Mouse (Mus musculus): ENCODE measurements around the gene Akap13. TPM values are rescaled to one million over a fixed set of nuclear protein-coding genes. Genes with fewer than 3 reads are reported as not detected.
A peak's percentile ranks its signal among the peaks of the same experiment; 100 is the strongest.

Gene Akap13
- total RNA-seq, 1 experiment = 24.6 TPM

DNA sequence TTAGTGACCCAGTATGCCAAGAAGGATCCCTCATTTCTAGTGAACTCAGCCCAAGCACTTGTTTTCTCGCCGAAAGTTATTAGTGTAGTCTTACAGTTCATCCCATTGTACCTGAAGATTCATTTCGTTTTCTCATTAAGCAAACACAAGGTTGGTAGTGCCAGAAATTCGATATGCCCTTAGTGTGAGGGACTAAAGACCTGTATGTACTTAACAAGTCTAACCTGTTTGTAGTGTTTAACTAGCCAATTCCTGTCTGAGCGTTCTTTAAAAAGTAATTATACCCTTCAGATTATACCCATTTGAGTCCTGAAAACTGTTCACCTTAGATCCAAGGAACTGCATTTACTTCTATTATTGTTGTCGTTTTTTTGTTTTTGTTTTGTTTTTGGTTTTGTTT, 130.1 kb downstream of the Akap13 start:
- Histone ChIP-seq H3K36me3 (ENCODE audit: control insufficient read depth, insufficient read depth, low read length, poor library complexity, severe bottlenecking) (0 out of 2 replicates have a peak, but pooled peaks cover 1% of the 10 kb centered on the region), H3K9me3 (ENCODE audit: control insufficient read depth, insufficient read depth, low read depth, low read length) (no peaks in the 10 kb centered on the region), H3K4me3 (ENCODE audit: insufficient read depth in 1 of 2, low read depth in 1 of 2, low read length in 2 of 2, poor library complexity in 1 of 2, severe bottlenecking in 1 of 2) (no peak overlapping the region), H3K4me1 (ENCODE audit: control insufficient read depth in 2 of 2, insufficient read depth in 2 of 2, low read length in 2 of 2, poor library complexity in 1 of 2) (no peaks in the 10 kb centered on the region; a peak in 1 of 4 replicates), H3K27ac (ENCODE audit: insufficient read depth, low read depth, low read length, poor library complexity, severe bottlenecking) (no peak overlapping the region), H3K9ac (ENCODE audit: insufficient read depth, low read depth, low read length, poor library complexity, severe bottlenecking) (no peak overlapping the region)
- in situ Hi-C loops (cut with MboI; ENCODE audit: low sequenced_read_pairs in 2 of 2, unreplicated experiment in 2 of 2) = no loop called here
- TF ChIP-seq ZC3H11A (IDR thresholded peaks at IDR 0.05; ENCODE audit: borderline replicate concordance, low read depth, low read length) = no peak
- no peak for TF ChIP-seq MAFK (IDR thresholded peaks at IDR 0.05; ENCODE audit: insufficient read depth, low read depth, low read length)
- no peak for TF ChIP-seq CHD2 (IDR thresholded peaks at IDR 0.05; ENCODE audit: low read depth, low read length)
- no peak for TF ChIP-seq HCFC1 (IDR thresholded peaks at IDR 0.05; ENCODE audit: borderline replicate concordance, insufficient read depth, low read length)
- no peak for TF ChIP-seq ZNF384 (IDR thresholded peaks at IDR 0.05; ENCODE audit: low read depth, low read length)
- DNase-seq (ENCODE audit: low read depth, low spot score) = no peak

DNA sequence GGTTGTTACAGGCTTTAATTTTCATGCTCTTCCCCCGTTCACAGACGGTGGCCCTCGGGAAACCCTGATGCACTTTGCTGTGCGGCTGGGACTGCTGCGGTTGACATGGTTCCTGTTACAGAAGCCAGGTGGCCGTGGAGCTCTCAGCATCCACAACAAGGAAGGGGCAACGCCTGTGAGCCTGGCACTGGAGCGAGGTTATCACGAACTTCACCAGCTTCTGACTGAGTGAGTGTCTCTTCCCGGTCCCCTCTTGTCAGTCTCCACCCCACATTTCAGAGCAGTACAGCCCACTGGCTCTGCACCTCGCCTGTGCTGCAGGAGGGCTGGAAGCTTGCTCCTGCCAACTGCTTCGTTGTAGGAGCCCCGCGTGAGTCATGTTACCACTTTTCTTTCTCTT, 130.8 kb downstream of the Akap13 start:
- in situ Hi-C loops (cut with MboI; ENCODE audit: low sequenced_read_pairs in 2 of 2, unreplicated experiment in 2 of 2) = no loop called here

DNA sequence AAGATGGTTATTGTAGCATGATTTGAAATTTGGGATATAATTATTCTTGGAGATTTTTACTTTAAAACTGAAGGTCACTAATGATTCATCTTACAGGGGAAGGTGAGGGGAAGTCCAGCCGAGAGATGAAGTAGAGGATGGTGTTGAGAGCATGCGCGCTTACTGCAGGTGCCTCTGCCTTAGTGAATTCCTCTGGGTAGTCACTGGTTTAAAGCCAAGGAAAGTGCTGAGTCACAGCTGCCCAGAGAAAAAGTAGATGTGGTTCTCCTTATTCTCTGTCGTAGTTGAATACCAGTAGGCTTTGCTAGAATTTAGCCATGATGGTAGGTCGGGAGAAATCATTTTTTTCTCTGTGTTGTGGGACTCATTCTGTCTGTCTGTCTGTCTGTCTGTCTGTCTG, 132.4 kb downstream of the Akap13 start:
- no peaks in the 10 kb centered on the region; a peak in 1 of 4 replicates for H3K4me1 ChIP-seq (ENCODE audit: control insufficient read depth in 2 of 2, insufficient read depth in 2 of 2, low read length in 2 of 2, poor library complexity in 1 of 2)
- H3K36me3 ChIP-seq (ENCODE audit: control insufficient read depth, insufficient read depth, low read length, poor library complexity, severe bottlenecking) = no peaks in the 10 kb centered on the region
- no peak for DNase-seq (ENCODE audit: low read depth, low spot score)
- H3K9me3 ChIP-seq (ENCODE audit: control insufficient read depth, insufficient read depth, low read depth, low read length) = no peaks in the 10 kb centered on the region
- no peak for TF ChIP-seq ZNF384 (IDR thresholded peaks at IDR 0.05; ENCODE audit: low read depth, low read length)
- TF ChIP-seq ZC3H11A (IDR thresholded peaks at IDR 0.05; ENCODE audit: borderline replicate concordance, low read depth, low read length) = no peak
- peak; percentile 49; the same call in 1 of the 2 replicates for TF ChIP-seq MAFK (IDR thresholded peaks at IDR 0.05; ENCODE audit: insufficient read depth, low read depth, low read length)
- no peak for TF ChIP-seq CHD2 (IDR thresholded peaks at IDR 0.05; ENCODE audit: low read depth, low read length)
- TF ChIP-seq HCFC1 (IDR thresholded peaks at IDR 0.05; ENCODE audit: borderline replicate concordance, insufficient read depth, low read length) = no peak
- no peak overlapping the region for H3K27ac ChIP-seq (ENCODE audit: insufficient read depth, low read depth, low read length, poor library complexity, severe bottlenecking)
- in situ Hi-C loops (cut with MboI; ENCODE audit: low sequenced_read_pairs in 2 of 2, unreplicated experiment in 2 of 2) = no loop called here
- H3K9ac ChIP-seq (ENCODE audit: insufficient read depth, low read depth, low read length, poor library complexity, severe bottlenecking) = no peak overlapping the region
- H3K4me3 ChIP-seq (ENCODE audit: insufficient read depth in 1 of 2, low read depth in 1 of 2, low read length in 2 of 2, poor library complexity in 1 of 2, severe bottlenecking in 1 of 2) = no peak overlapping the region

More for the DNA sequence above, 130.8 kb downstream of the Akap13 start:
- no peak for DNase-seq (ENCODE audit: low read depth, low spot score)
- no peak overlapping the region for H3K9ac ChIP-seq (ENCODE audit: insufficient read depth, low read depth, low read length, poor library complexity, severe bottlenecking)
- TF ChIP-seq MAFK (IDR thresholded peaks at IDR 0.05; ENCODE audit: insufficient read depth, low read depth, low read length) (no peak), ZC3H11A (IDR thresholded peaks at IDR 0.05; ENCODE audit: borderline replicate concordance, low read depth, low read length) (no peak), ZNF384 (IDR thresholded peaks at IDR 0.05; ENCODE audit: low read depth, low read length) (no peak), CHD2 (IDR thresholded peaks at IDR 0.05; ENCODE audit: low read depth, low read length) (no peak), HCFC1 (IDR thresholded peaks at IDR 0.05; ENCODE audit: borderline replicate concordance, insufficient read depth, low read length) (no peak)
- no peak overlapping the region for H3K4me3 ChIP-seq (ENCODE audit: insufficient read depth in 1 of 2, low read depth in 1 of 2, low read length in 2 of 2, poor library complexity in 1 of 2, severe bottlenecking in 1 of 2)
- H3K4me1 ChIP-seq (ENCODE audit: control insufficient read depth in 2 of 2, insufficient read depth in 2 of 2, low read length in 2 of 2, poor library complexity in 1 of 2) = no peaks in the 10 kb centered on the region; a peak in 1 of 4 replicates
- H3K36me3 ChIP-seq (ENCODE audit: control insufficient read depth, insufficient read depth, low read length, poor library complexity, severe bottlenecking) = 0 out of 2 replicates have a peak, but pooled peaks cover 1% of the 10 kb centered on the region
- no peaks in the 10 kb centered on the region for H3K9me3 ChIP-seq (ENCODE audit: control insufficient read depth, insufficient read depth, low read depth, low read length)
- H3K27ac ChIP-seq (ENCODE audit: insufficient read depth, low read depth, low read length, poor library complexity, severe bottlenecking) = no peak overlapping the region

DNA sequence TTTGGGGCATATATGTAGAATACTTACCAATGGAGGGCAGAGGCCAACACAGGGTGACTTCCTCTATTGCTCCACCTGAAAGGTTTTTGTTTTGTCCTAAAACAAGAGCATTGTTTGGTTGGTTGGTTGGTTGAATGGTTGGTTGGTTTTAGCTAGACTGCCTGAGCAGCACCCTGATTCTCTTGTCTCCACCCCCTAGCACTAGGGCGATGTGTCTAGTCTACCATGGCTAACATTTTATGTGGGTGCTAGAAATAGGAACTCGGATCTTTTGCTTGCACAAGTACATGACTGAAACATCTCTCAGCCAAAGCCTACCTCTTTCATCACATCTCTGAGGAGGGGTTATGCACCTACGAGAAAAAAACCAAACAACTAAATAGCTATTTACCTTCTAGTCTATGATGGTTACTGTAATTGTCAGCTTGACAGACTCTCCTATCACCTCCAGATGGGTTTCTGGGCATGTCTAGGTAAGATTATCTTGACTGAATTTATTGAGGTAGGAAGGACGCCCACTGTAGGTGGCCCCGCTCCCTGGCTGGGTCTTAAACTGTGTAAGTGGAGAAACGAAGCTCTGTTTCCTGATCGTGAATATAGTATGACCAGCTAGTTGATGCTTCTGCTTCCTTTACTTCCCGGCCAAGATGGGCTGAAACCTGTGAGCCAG, 134.1 kb downstream of the Akap13 start:
- Histone ChIP-seq H3K4me3 (ENCODE audit: insufficient read depth in 1 of 2, low read depth in 1 of 2, low read length in 2 of 2, poor library complexity in 1 of 2, severe bottlenecking in 1 of 2) (no peak overlapping the region), H3K9ac (ENCODE audit: insufficient read depth, low read depth, low read length, poor library complexity, severe bottlenecking) (no peak overlapping the region), H3K27ac (ENCODE audit: insufficient read depth, low read depth, low read length, poor library complexity, severe bottlenecking) (no peak overlapping the region), H3K4me1 (ENCODE audit: control insufficient read depth in 2 of 2, insufficient read depth in 2 of 2, low read length in 2 of 2, poor library complexity in 1 of 2) (no peaks in the 10 kb centered on the region; a peak in 1 of 4 replicates), H3K9me3 (ENCODE audit: control insufficient read depth, insufficient read depth, low read depth, low read length) (no peaks in the 10 kb centered on the region), H3K36me3 (ENCODE audit: control insufficient read depth, insufficient read depth, low read length, poor library complexity, severe bottlenecking) (no peaks in the 10 kb centered on the region)
- in situ Hi-C loops (cut with MboI; ENCODE audit: low sequenced_read_pairs in 2 of 2, unreplicated experiment in 2 of 2) = no loop called here
- no peak for DNase-seq (ENCODE audit: low read depth, low spot score)
- TF ChIP-seq CHD2 (IDR thresholded peaks at IDR 0.05; ENCODE audit: low read depth, low read length) = no peak
- no peak for TF ChIP-seq MAFK (IDR thresholded peaks at IDR 0.05; ENCODE audit: insufficient read depth, low read depth, low read length)
- no peak for TF ChIP-seq ZC3H11A (IDR thresholded peaks at IDR 0.05; ENCODE audit: borderline replicate concordance, low read depth, low read length)
- TF ChIP-seq HCFC1 (IDR thresholded peaks at IDR 0.05; ENCODE audit: borderline replicate concordance, insufficient read depth, low read length) = no peak
- TF ChIP-seq ZNF384 (IDR thresholded peaks at IDR 0.05; ENCODE audit: low read depth, low read length) = no peak
